Mouse (Mus musculus) heart, embryonic 12.5 days (tissue): ENCODE measurements around the gene Map4. TPM values are rescaled to one million over a fixed set of nuclear protein-coding genes. Genes with fewer than 3 reads are reported as not detected.
"Not testable (repeated sequence)": the region's sequence is repeated elsewhere in the genome, so short reads cannot be mapped to it uniquely, and the experiment has no call there.

ENCODE experiments used
- ATAC-seq: fragments of 200-750 bp; cut with Nextera tagmentation; 2 replicates; pipeline ENCODE4 v1.8.0; 2017; ENCODE audit warnings: moderate TSS enrichment, moderate library complexity; ENCODE audit not compliant: insufficient number of reproducible peaks, low FRiP score
- H3K27ac ChIP-seq: fragments of 300-500 bp; sonication (generic); 2 replicates; pipeline ENCODE4 v1.5.1; 2016; ENCODE audit warnings: mild to moderate bottlenecking, moderate library complexity; ENCODE audit not compliant: poor library complexity, severe bottlenecking
- H3K27me3 ChIP-seq: fragments of 300-500 bp; sonication (generic); replicated peaks from 2 replicates; pipeline ENCODE4 v1.6.1; 2016; ENCODE audit warnings: mild to moderate bottlenecking, moderate library complexity
- H3K36me3 ChIP-seq: fragments of 300-500 bp; sonication (generic); 2 replicates; pipeline ENCODE4 v1.6.1; 2016; ENCODE audit warnings: mild to moderate bottlenecking, moderate library complexity
- H3K4me1 ChIP-seq: fragments of 300-500 bp; sonication (generic); replicated peaks from 2 replicates; pipeline ENCODE4 v1.6.1; 2016; ENCODE audit warnings: mild to moderate bottlenecking
- H3K4me2 ChIP-seq: fragments of 300-500 bp; sonication (generic); 2 replicates; pipeline ENCODE4 v1.6.1; 2016; ENCODE audit warnings: mild to moderate bottlenecking, moderate library complexity
- H3K4me3 ChIP-seq: fragments of 300-500 bp; sonication (generic); 2 replicates; pipeline ENCODE4 v1.5.1; 2016; ENCODE audit warnings: mild to moderate bottlenecking
- H3K9ac ChIP-seq: fragments of 300-500 bp; sonication (generic); 2 replicates; pipeline ENCODE4 v1.6.1; 2016; ENCODE audit warnings: mild to moderate bottlenecking, moderate library complexity
- H3K9me3 ChIP-seq: fragments of 300-500 bp; sonication (generic); replicated peaks from 2 replicates; pipeline ENCODE4 v1.6.1; 2016; ENCODE audit warnings: mild to moderate bottlenecking, moderate library complexity
- WGBS: fragments of 180-500 bp; shearing (Covaris S2); methylation state at CpG from one replicate; pipeline ENCODE4 v1.1.7; 2016; 5-methylcytosine and 5-hydroxymethylcytosine counted together
- polyA plus RNA-seq: library from polyadenylated mRNA; unstranded; fragments of >200 nt; fragmentation: Nextera tagmentation; extraction: Ambion mirVana; gene quantifications from 2 replicates; pipeline ENCODE4 v1.2.1, GENCODE M21; 2016

The Map4 gene
- polyA plus RNA-seq, 1 experiment from 2014 or later: 118 TPM

DNA sequence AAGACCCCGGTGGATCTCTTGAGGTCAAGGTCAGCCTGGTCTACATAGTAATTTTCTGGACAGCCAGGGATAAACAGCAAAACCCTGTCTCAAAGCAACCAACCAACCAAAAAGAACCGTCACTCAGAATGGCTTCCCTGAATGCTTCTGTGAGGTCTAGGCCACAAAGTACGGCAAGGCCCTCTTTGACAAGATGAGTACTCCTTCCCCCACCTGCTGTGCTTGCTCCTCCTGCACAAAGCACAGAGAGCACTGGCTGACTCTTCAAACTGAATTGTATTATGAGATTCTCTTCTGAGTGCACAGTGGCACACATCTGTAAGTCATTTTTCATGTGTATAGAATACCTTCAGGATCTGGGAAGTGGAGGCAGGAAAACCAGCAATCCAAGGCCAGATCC lies 166.5 kb downstream of the Map4 start:
- Histone ChIP-seq H3K36me3 (peaks cover 69% of the 10 kb centered on the region), H3K4me3 (no peak overlapping the region), H3K4me2 (no peak overlapping the region), H3K27me3 (no peaks in the 10 kb centered on the region), H3K4me1 (peaks cover 6% of the 10 kb centered on the region), H3K9ac (no peak overlapping the region), H3K9me3 (0 out of 2 replicates have a peak, but pooled peaks cover 2% of the 10 kb centered on the region), H3K27ac (no peak overlapping the region)
- no peak for ATAC-seq
- WGBS: 92% methylated on average over 3 of the region's 3 CpGs

GRCm38 (mm10) chr9:110100627-110101600 lies 169.7 kb downstream of the Map4 start:
- peak overlapping the region; percentile 81 for H3K9ac ChIP-seq
- peaks cover 9% of the 10 kb centered on the region for H3K4me1 ChIP-seq
- peak overlapping the region; percentile 77 for H3K4me3 ChIP-seq
- no peaks in the 10 kb centered on the region for H3K9me3 ChIP-seq
- peaks cover 69% of the 10 kb centered on the region for H3K36me3 ChIP-seq
- 3% methylated on average over 41 of the region's 41 CpGs for WGBS
- H3K4me2 ChIP-seq: peak overlapping the region; percentile 95
- ATAC-seq: peak; percentile 93
- no peaks in the 10 kb centered on the region for H3K27me3 ChIP-seq
- peak overlapping the region; percentile 17; the same call in 1 of the 2 replicates for H3K27ac ChIP-seq

DNA sequence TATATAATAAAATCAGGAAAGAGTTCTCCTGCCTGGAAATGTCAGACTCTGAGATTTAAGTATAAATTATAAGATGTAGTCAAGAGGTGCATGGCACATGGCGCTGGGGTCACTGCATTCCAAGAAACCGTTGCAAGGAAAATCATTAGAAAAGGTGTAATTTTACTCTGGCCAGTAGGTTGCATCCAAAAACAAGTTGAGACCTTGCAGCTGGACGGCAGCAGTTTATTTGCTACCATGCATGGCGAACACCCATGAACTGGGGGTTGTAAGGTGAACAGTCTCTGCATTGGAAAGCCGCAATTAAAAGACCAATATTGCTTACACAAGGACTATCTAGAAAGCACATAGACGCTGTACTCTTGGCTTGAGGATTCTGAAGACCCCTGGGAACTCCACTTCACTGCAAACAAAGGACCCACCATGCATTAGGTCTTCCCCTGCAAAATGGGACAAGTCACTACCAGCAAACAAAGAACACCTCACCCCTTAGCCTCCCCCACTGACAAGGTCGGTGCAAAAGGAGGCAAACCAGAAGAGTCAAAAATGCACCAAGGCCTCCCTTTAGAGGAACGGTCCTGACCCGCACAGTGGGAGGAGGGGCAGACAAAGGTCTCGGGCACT lies 185.2 kb downstream of the Map4 start:
- Histone ChIP-seq H3K27me3 (no peaks in the 10 kb centered on the region), H3K27ac (peak overlapping the region; percentile 94), H3K4me1 (peaks cover 13% of the 10 kb centered on the region), H3K9me3 (no peaks in the 10 kb centered on the region), H3K4me2 (peak overlapping the region; percentile 79), H3K9ac (peak overlapping the region; percentile 91), H3K36me3 (peaks cover 19% of the 10 kb centered on the region), H3K4me3 (peak overlapping the region; percentile 80)
- no peak for ATAC-seq
- 13% methylated on average over 10 of the region's 10 CpGs for WGBS

DNA sequence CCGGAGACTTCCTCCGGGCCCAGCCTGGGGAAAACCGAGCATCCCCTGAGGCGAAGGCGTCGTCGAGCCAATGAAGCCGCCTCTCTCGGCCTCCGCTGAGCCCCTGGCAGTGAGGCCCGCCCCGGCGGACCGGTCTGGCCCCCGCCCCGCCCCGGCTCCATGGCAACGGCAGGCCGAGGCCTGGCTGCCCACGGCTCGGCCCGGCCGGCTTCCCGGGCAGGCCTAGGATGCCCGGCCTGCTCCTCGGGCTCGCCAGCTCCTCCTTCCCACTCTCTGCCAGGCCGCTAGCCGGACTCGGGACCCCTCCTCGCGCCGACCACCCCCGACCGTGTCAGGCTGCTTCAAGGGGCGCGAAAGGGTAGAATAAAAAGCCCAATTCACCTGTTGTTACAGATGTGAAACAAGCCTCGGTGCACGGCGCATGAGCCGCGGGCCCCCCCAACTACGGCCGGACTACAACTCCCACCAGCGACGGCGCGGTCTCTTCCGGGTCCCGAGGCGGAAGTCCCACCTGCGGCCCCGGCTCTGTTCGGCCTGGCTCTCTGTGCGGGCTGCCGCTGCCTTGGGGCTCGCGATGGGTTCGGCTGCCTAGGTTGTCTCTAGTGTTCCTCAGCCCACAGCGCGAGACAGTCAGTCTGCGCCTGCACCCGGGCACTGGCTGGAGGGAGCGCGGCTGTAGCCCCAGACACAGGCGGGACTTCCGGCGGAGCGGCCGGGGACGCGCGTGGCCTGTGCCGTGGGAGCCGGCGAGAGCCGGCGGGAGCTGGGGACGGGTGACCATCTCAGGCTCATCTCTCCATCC lies 185.9 kb downstream of the Map4 start, which contains the start of gene Smarcc1:
TSS of gene Smarcc1 (plus strand) at position 732 of the 802 bp plus-strand sequence.
- Histone ChIP-seq H3K9me3 (no peaks in the 10 kb centered on the region), H3K4me3 (peak within 1 kb of the TSS; percentile 80), H3K36me3 (peaks cover 12% of the 10 kb centered on the region), H3K4me1 (peaks cover 13% of the 10 kb centered on the region), H3K27ac (peak within 1 kb of the TSS; percentile 94), H3K27me3 (no peaks in the 10 kb centered on the region), H3K4me2 (peak within 1 kb of the TSS; percentile 79), H3K9ac (peak within 1 kb of the TSS; percentile 91)
- under 1% methylated on average over 79 of the region's 79 CpGs for WGBS
- peak; percentile 96 for ATAC-seq

- H3K9ac ChIP-seq: peak within 1 kb of the TSS; percentile 91
- ATAC-seq: no peak
- H3K36me3 ChIP-seq: peaks cover 6% of the 10 kb centered on the region
- no peaks in the 10 kb centered on the region for H3K9me3 ChIP-seq
- 2% methylated on average over 17 of the region's 17 CpGs for WGBS
- H3K4me2 ChIP-seq: peak within 1 kb of the TSS; percentile 79
- no peaks in the 10 kb centered on the region for H3K27me3 ChIP-seq
- H3K27ac ChIP-seq: peak within 1 kb of the TSS; percentile 94
- H3K4me1 ChIP-seq: peaks cover 13% of the 10 kb centered on the region
- H3K4me3 ChIP-seq: peak within 1 kb of the TSS; percentile 80
Observed at GRCm38 (mm10) chr9:110117779-110118139, 186.5 kb downstream of the Map4 start, which contains the start of gene Dhx30. TSS of gene Dhx30 (minus strand) at chr9:110117830.

DNA sequence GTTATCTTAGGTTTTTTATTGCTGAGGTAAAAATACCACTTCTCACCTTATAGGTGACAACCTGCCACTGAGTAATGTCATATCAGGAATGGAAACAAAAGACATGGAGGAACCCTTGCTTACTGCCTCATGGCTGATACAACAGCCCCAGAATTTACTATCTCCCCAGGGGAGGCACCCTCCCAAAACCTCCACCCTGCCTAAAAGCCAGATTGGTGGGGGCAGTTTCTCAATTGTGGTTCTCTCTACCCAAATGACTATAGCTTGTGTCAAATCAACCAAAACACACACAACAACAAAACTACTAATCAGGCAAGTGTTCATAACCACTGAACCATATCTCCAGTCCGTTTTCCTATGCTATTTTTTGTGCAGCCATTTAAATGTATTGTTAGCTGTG lies 187.0 kb downstream of the Map4 start:
- peaks cover 13% of the 10 kb centered on the region for H3K4me1 ChIP-seq
- H3K27me3 ChIP-seq: no peaks in the 10 kb centered on the region
- peak overlapping the region; percentile 79 for H3K4me2 ChIP-seq
- H3K27ac ChIP-seq: no peak overlapping the region
- ATAC-seq: no peak
- peaks cover 1% of the 10 kb centered on the region for H3K36me3 ChIP-seq
- H3K9me3 ChIP-seq: no peaks in the 10 kb centered on the region
- peak overlapping the region; percentile 80 for H3K4me3 ChIP-seq
- H3K9ac ChIP-seq: peak overlapping the region; percentile 91
- WGBS: 62% methylated on average over 1 of the region's 1 CpGs

DNA sequence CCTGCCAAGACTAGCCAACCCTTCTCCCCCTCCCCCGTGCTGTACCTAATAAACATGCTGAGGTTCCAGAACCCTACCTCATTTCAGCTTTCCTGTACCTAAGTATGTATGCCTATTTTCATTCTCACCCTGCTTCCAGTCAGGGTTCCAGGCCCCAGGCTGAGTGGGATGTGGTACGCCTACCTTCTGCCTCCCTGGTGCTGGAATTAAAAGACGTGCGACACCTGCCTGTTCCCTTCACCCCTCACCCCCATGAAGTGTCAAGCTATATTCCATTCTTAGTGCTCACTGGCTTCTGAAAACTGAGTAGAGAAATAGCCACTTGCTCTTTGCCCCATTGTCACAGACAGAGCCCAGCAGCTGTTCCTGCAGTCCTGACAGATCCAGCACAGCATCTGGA lies 190.2 kb downstream of the Map4 start:
- peak overlapping the region; percentile 10; the same call in 1 of the 2 replicates for H3K27ac ChIP-seq
- peaks cover 13% of the 10 kb centered on the region for H3K4me1 ChIP-seq
- WGBS: 58% methylated on average over 4 of the region's 4 CpGs

DNA sequence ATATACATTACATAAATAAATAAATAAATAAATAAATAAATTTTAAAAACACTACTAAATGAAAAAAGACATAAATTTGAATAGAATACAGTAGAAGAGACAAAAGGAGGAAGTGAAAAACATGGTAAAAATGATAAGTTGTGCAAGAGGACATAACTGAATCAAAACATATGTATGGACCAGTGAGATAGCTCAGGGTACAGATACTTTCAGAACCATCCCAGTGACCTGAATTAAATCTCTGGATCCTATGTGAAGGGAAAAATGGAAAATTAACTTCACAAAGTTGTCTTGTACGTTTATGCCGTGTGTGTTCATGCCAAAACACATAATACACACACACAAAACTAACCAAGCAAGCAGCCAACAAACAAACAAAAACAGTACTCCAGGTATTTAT lies 192.1 kb downstream of the Map4 start:
- H3K9me3 ChIP-seq: no peaks in the 10 kb centered on the region
- H3K27ac ChIP-seq: no peak overlapping the region
- H3K4me3 ChIP-seq: no peak overlapping the region
- 70% methylated on average over 2 of the region's 2 CpGs for WGBS
- H3K4me1 ChIP-seq: peaks cover 11% of the 10 kb centered on the region
- H3K36me3 ChIP-seq: no peaks in the 10 kb centered on the region
- no peak overlapping the region for H3K4me2 ChIP-seq
- ATAC-seq: no peak
- H3K27me3 ChIP-seq: no peaks in the 10 kb centered on the region
- no peak overlapping the region for H3K9ac ChIP-seq

More for the DNA sequence above, 190.2 kb downstream of the Map4 start:
- no peaks in the 10 kb centered on the region for H3K36me3 ChIP-seq
- no peaks in the 10 kb centered on the region for H3K9me3 ChIP-seq
- H3K4me2 ChIP-seq: no peak overlapping the region
- H3K4me3 ChIP-seq: no peak overlapping the region
- no peak for ATAC-seq
- no peaks in the 10 kb centered on the region for H3K27me3 ChIP-seq
- H3K9ac ChIP-seq: no peak overlapping the region

DNA sequence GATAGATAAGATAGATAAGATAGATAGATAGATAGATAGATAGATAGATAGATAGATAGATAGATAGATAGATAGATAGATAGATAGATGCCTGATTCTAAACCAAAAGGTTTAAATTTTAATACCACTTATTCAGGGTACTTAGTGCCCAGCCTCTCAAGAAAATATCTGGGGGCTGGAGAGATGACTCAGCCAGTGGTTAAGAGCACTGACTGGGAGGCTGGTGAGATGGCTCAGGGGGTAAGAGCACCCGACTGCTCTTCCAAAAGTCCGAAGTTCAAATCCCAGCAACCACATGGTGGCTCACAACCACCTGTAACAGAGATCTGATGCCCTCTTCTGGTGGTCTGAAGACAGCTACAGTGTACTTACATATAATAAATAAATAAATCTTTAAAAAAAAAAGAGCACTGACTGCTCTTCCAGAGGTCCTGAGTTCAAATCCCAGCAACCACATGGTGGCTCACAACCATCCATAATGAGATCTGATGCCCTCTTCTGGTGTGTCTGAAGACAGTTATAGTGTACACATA lies 192.8 kb downstream of the Map4 start:
- not testable (repeated sequence) for H3K36me3 ChIP-seq, H3K9me3 ChIP-seq, H3K27ac ChIP-seq, ATAC-seq, H3K4me1 ChIP-seq, H3K4me2 ChIP-seq, H3K4me3 ChIP-seq, H3K9ac ChIP-seq, H3K27me3 ChIP-seq
- WGBS: 49% methylated on average over 2 of the region's 2 CpGs

GRCm38 (mm10) chr9:110130896-110131524 lies 199.8 kb downstream of the Map4 start:
- peak overlapping the region; percentile 91 for H3K27ac ChIP-seq
- peak overlapping the region; percentile 73 for H3K9ac ChIP-seq
- H3K4me1 ChIP-seq: peaks cover 14% of the 10 kb centered on the region; the same call in 1 of the 2 replicates
- WGBS: 20% methylated on average over 10 of the region's 10 CpGs
- H3K9me3 ChIP-seq: no peaks in the 10 kb centered on the region
- ATAC-seq: no peak
- H3K4me3 ChIP-seq: peak overlapping the region; percentile 98
- peaks cover 15% of the 10 kb centered on the region for H3K36me3 ChIP-seq
- H3K4me2 ChIP-seq: peak overlapping the region; percentile 84
- H3K27me3 ChIP-seq: no peaks in the 10 kb centered on the region
